Mouse (Mus musculus): ENCODE data around the gene Copa. TPM values are rescaled to one million over a fixed set of nuclear protein-coding genes. Genes with fewer than 3 reads are reported as not detected.

Copa gene
- polyA plus RNA-seq, 1 experiment from 2014 or later, result 182 TPM

GRCm38 (mm10) chr1:172056251-172056650, 26.1 kb upstream of the Copa start:
- H3K4me3 ChIP-seq (ENCODE audit: low read depth, low read length), result no peak overlapping the region
- no peak overlapping the region for H3K9ac ChIP-seq (ENCODE audit: low read length)
- DNase-seq (ENCODE audit: low spot score), result no peak
- no peaks in the 10 kb centered on the region for H3K36me3 ChIP-seq (ENCODE audit: control insufficient read depth, insufficient read depth, low read length)
- H3K4me2 ChIP-seq (ENCODE audit: low read length), result no peak overlapping the region
- 72% methylated on average over 4 of the region's 4 CpGs for WGBS
- peaks cover 13% of the 10 kb centered on the region for H3K4me1 ChIP-seq (replicated peaks; ENCODE audit: control insufficient read depth, insufficient read depth, low read length)
- H3K27ac ChIP-seq (ENCODE audit: low read depth), result no peak overlapping the region
- H3K27me3 ChIP-seq (replicated peaks; ENCODE audit: control insufficient read depth, insufficient read depth, low read length), result peaks cover 42% of the 10 kb centered on the region
- ATAC-seq (replicated peaks; ENCODE audit: low FRiP score, low TSS enrichment, low read depth), result no peak
- H3K9me3 ChIP-seq (ENCODE audit: control insufficient read depth, low read length), result no peaks in the 10 kb centered on the region

- Histone ChIP-seq H3K9ac (ENCODE audit: low read length) (no peak within 1 kb of the TSS), H3K27me3 (replicated peaks; ENCODE audit: control insufficient read depth, insufficient read depth, low read length) (peaks cover 39% of the 10 kb centered on the region), H3K4me1 (replicated peaks; ENCODE audit: control insufficient read depth, insufficient read depth, low read length) (peaks cover 13% of the 10 kb centered on the region), H3K36me3 (ENCODE audit: control insufficient read depth, insufficient read depth, low read length) (no peaks in the 10 kb centered on the region), H3K4me2 (ENCODE audit: low read length) (no peak within 1 kb of the TSS), H3K9me3 (ENCODE audit: control insufficient read depth, low read length) (no peaks in the 10 kb centered on the region), H3K4me3 (ENCODE audit: low read depth, low read length) (no peak within 1 kb of the TSS), H3K27ac (ENCODE audit: low read depth) (no peak within 1 kb of the TSS)
- 38% methylated on average over 2 of the region's 2 CpGs for WGBS
- DNase-seq (ENCODE audit: low spot score), result no peak
- no peak for ATAC-seq (replicated peaks; ENCODE audit: low FRiP score, low TSS enrichment, low read depth)
Observed at GRCm38 (mm10) chr1:172057491-172057921, 24.8 kb upstream of the Copa start, which contains the start of gene Nhlh1. TSS of gene Nhlh1 (minus strand) at chr1:172057573.

GRCm38 (mm10) chr1:172058321-172058720, 24.0 kb upstream of the Copa start:
- ATAC-seq (replicated peaks; ENCODE audit: low FRiP score, low TSS enrichment, low read depth) (no peak), DNase-seq (ENCODE audit: low spot score) (no peak)
- Histone ChIP-seq H3K4me3 (ENCODE audit: low read depth, low read length) (no peak overlapping the region), H3K27me3 (replicated peaks; ENCODE audit: control insufficient read depth, insufficient read depth, low read length) (peaks cover 31% of the 10 kb centered on the region), H3K4me1 (replicated peaks; ENCODE audit: control insufficient read depth, insufficient read depth, low read length) (peaks cover 12% of the 10 kb centered on the region), H3K4me2 (ENCODE audit: low read length) (no peak overlapping the region), H3K9me3 (ENCODE audit: control insufficient read depth, low read length) (no peaks in the 10 kb centered on the region), H3K27ac (ENCODE audit: low read depth) (no peak overlapping the region), H3K9ac (ENCODE audit: low read length) (no peak overlapping the region), H3K36me3 (ENCODE audit: control insufficient read depth, insufficient read depth, low read length) (no peaks in the 10 kb centered on the region)
- WGBS, result 74% methylated on average over 6 of the region's 6 CpGs

- Histone ChIP-seq H3K9ac (ENCODE audit: low read length) (no peak overlapping the region), H3K36me3 (ENCODE audit: control insufficient read depth, insufficient read depth, low read length) (no peaks in the 10 kb centered on the region), H3K27ac (ENCODE audit: low read depth) (no peak overlapping the region), H3K9me3 (ENCODE audit: control insufficient read depth, low read length) (no peaks in the 10 kb centered on the region), H3K27me3 (replicated peaks; ENCODE audit: control insufficient read depth, insufficient read depth, low read length) (peaks cover 25% of the 10 kb centered on the region), H3K4me1 (replicated peaks; ENCODE audit: control insufficient read depth, insufficient read depth, low read length) (peaks cover 6% of the 10 kb centered on the region; the same call in 1 of the 2 replicates), H3K4me2 (ENCODE audit: low read length) (no peak overlapping the region), H3K4me3 (ENCODE audit: low read depth, low read length) (no peak overlapping the region)
- WGBS, result 68% methylated on average over 7 of the region's 7 CpGs
- DNase-seq (ENCODE audit: low spot score), result no peak
- ATAC-seq (replicated peaks; ENCODE audit: low FRiP score, low TSS enrichment, low read depth), result no peak
Observed at GRCm38 (mm10) chr1:172058874-172059273, 23.5 kb upstream of the Copa start.

- 41% methylated on average over 4 of the region's 4 CpGs for WGBS
- Histone ChIP-seq H3K4me2 (ENCODE audit: low read length) (no peak overlapping the region), H3K4me1 (replicated peaks; ENCODE audit: control insufficient read depth, insufficient read depth, low read length) (no peaks in the 10 kb centered on the region; the same call in 1 of the 2 replicates), H3K36me3 (ENCODE audit: control insufficient read depth, insufficient read depth, low read length) (peaks cover 6% of the 10 kb centered on the region), H3K4me3 (ENCODE audit: low read depth, low read length) (no peak overlapping the region), H3K27me3 (replicated peaks; ENCODE audit: control insufficient read depth, insufficient read depth, low read length) (peaks cover 7% of the 10 kb centered on the region), H3K9me3 (ENCODE audit: control insufficient read depth, low read length) (no peaks in the 10 kb centered on the region), H3K9ac (ENCODE audit: low read length) (no peak overlapping the region), H3K27ac (ENCODE audit: low read depth) (no peak overlapping the region)
- no peak for DNase-seq (ENCODE audit: low spot score)
- no peak for ATAC-seq (replicated peaks; ENCODE audit: low FRiP score, low TSS enrichment, low read depth)
Observed at GRCm38 (mm10) chr1:172060659-172061058, 21.7 kb upstream of the Copa start.

GRCm38 (mm10) chr1:172061217-172061616, 21.1 kb upstream of the Copa start:
- Histone ChIP-seq H3K4me1 (replicated peaks; ENCODE audit: control insufficient read depth, insufficient read depth, low read length) (no peaks in the 10 kb centered on the region; the same call in 1 of the 2 replicates), H3K9me3 (ENCODE audit: control insufficient read depth, low read length) (no peaks in the 10 kb centered on the region), H3K4me3 (ENCODE audit: low read depth, low read length) (no peak overlapping the region), H3K4me2 (ENCODE audit: low read length) (no peak overlapping the region), H3K36me3 (ENCODE audit: control insufficient read depth, insufficient read depth, low read length) (peaks cover 12% of the 10 kb centered on the region), H3K27ac (ENCODE audit: low read depth) (no peak overlapping the region), H3K27me3 (replicated peaks; ENCODE audit: control insufficient read depth, insufficient read depth, low read length) (peaks cover 2% of the 10 kb centered on the region; the same call in 1 of the 2 replicates), H3K9ac (ENCODE audit: low read length) (no peak overlapping the region)
- DNase-seq (ENCODE audit: low spot score), result no peak
- no peak for ATAC-seq (replicated peaks; ENCODE audit: low FRiP score, low TSS enrichment, low read depth)
- WGBS, result 42% methylated on average over 8 of the region's 8 CpGs

GRCm38 (mm10) chr1:172062101-172062500, 20.2 kb upstream of the Copa start:
- Histone ChIP-seq H3K4me1 (replicated peaks; ENCODE audit: control insufficient read depth, insufficient read depth, low read length) (no peaks in the 10 kb centered on the region; the same call in 1 of the 2 replicates), H3K27ac (ENCODE audit: low read depth) (no peak overlapping the region), H3K4me2 (ENCODE audit: low read length) (no peak overlapping the region), H3K27me3 (replicated peaks; ENCODE audit: control insufficient read depth, insufficient read depth, low read length) (no peaks in the 10 kb centered on the region), H3K4me3 (ENCODE audit: low read depth, low read length) (no peak overlapping the region), H3K9ac (ENCODE audit: low read length) (no peak overlapping the region), H3K36me3 (ENCODE audit: control insufficient read depth, insufficient read depth, low read length) (peaks cover 21% of the 10 kb centered on the region), H3K9me3 (ENCODE audit: control insufficient read depth, low read length) (no peaks in the 10 kb centered on the region)
- DNase-seq (ENCODE audit: low spot score), result no peak
- no peak for ATAC-seq (replicated peaks; ENCODE audit: low FRiP score, low TSS enrichment, low read depth)
- WGBS, result 85% methylated on average over 2 of the region's 2 CpGs

- Histone ChIP-seq H3K9me3 (ENCODE audit: control insufficient read depth, low read length) (no peaks in the 10 kb centered on the region), H3K4me1 (replicated peaks; ENCODE audit: control insufficient read depth, insufficient read depth, low read length) (no peaks in the 10 kb centered on the region; the same call in 1 of the 2 replicates), H3K27ac (ENCODE audit: low read depth) (no peak overlapping the region), H3K9ac (ENCODE audit: low read length) (no peak overlapping the region), H3K27me3 (replicated peaks; ENCODE audit: control insufficient read depth, insufficient read depth, low read length) (no peaks in the 10 kb centered on the region), H3K4me2 (ENCODE audit: low read length) (no peak overlapping the region), H3K36me3 (ENCODE audit: control insufficient read depth, insufficient read depth, low read length) (peaks cover 34% of the 10 kb centered on the region), H3K4me3 (ENCODE audit: low read depth, low read length) (no peak overlapping the region)
- 27% methylated on average over 4 of the region's 4 CpGs for WGBS
- no peak for DNase-seq (ENCODE audit: low spot score)
- peak; percentile 52; the same call in 1 of the 2 replicates for ATAC-seq (replicated peaks; ENCODE audit: low FRiP score, low TSS enrichment, low read depth)
Observed at GRCm38 (mm10) chr1:172063291-172064023, 18.9 kb upstream of the Copa start.
